21 mouse cellular contexts compared by ENCODE assay signal in the genomic region with DNA sequence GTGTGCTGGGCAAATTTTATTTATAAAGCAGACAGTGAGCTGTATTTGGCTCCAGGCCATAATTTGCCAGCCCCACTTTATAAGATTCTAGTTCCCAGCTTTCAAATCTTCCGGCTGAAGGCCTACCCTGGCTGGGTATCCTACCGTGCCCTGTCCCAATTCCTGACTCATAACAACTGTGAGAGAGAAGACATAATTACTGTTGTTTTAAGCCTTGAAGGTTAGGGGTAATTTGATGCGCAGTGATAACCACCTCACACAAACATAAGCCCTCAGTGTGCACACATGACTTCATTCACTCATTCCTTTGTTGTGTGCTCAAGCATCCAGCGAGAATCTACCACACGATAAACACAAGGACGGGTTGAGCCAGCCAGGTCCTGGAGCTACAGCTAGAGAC. TPM values are rescaled to one million over a fixed set of nuclear protein-coding genes. Genes with fewer than 3 reads are reported as not detected.
A peak's percentile ranks its signal among the peaks of the same experiment; 100 is the strongest.
DNase-seq lines count a peak whose midpoint lies in the region; ATAC-seq and TF ChIP-seq lines count a peak whose summit lies in the region.
"Had no signal": no experiment of that assay in that cellular context is flagged by ENCODE, and none has a peak within 500 bp of the region (broad histone marks: within the 10 kb centered on the region; RNA-seq: fewer than 3 reads in every experiment).

No protein-coding gene starts in this region.

- POLR2A ChIA-PET in Patski (lab: Charles Lee) = interaction anchor here (0.6 kb wide), 1 partner anchor 38 kb away, joined by 4 read pairs; no protein-coding TSS in a partner anchor

- no peak overlapping the region for H3ac ChIP-seq in C2C12 (ENCODE audit: control insufficient read depth, insufficient read length, low read depth)

- intact Hi-C loops in gastrocnemius, postnatal 14 days (cut with DNase I; ENCODE audit: low total_unique reads) = no loop called here

- no peak for TF ChIP-seq CTCF in C2C12 (IDR thresholded peaks at IDR 0.05; ENCODE audit: control insufficient read depth, insufficient read depth, insufficient read length)
- no peak for TF ChIP-seq CTCF in Patski (IDR thresholded peaks at IDR 0.05)

- CTCF ChIA-PET in Patski (lab: Charles Lee) = interaction anchor here (1.3 kb wide), 1 partner anchor 9 kb away, joined by 3 read pairs; no protein-coding TSS in a partner anchor

- peak; percentile 7 for DNase-seq in MN1 (ENCODE audit: low spot score)
- DNase-seq in Patski (ENCODE audit: low read depth, low spot score) = peak; percentile 35
- no peak for DNase-seq in gastrocnemius, postnatal 4 days (ENCODE audit: low spot score in 2 of 2)
- DNase-seq in thymus, adult 18-20 months = no peak
- DNase-seq in gastrocnemius, postnatal 14 days = no peak
- DNase-seq: adrenal gland, adult 8-10 months; adrenal gland, postnatal 14 days; adrenal gland, postnatal 36 days; cerebellum, adult 11-12 months; cerebellum, adult 2 months; cerebellum, adult 9-10 months; cerebellum, postnatal 10 days; cerebellum, postnatal 25 days; forebrain, postnatal 0 days had no signal

- in situ Hi-C loops in Patski (cut with MboI; ENCODE audit: low pct_unique_long_range_greater_than_20kb) = loop anchor here (5.0 kb wide), 1 partner anchor 73 kb away; the partner anchor contains the start of gene Ptprf

- ATAC-seq in Patski = peak; percentile 68
- ATAC-seq: CD4-positive, CD25-positive, alpha-beta regulatory T cell, adult 4 months; forebrain, embryonic 13.5 days; forebrain, embryonic 15.5 days; forebrain, postnatal 0 days had no signal

- no peaks in the 10 kb centered on the region for H3K36me3 ChIP-seq in C2C12 (ENCODE audit: control insufficient read depth, insufficient read depth)
- H3K36me3 ChIP-seq: G1E had no signal

- H3K4me3 ChIP-seq in C2C12 (ENCODE audit: insufficient read depth, poor library complexity, severe bottlenecking) = no peak overlapping the region
- H3K4me3 ChIP-seq: embryonic facial prominence, embryonic 10.5 days; embryonic facial prominence, embryonic 12.5 days; forebrain, embryonic 13.5 days; forebrain, embryonic 15.5 days had no signal

- H3K27me3 ChIP-seq in C2C12 (ENCODE audit: control insufficient read depth, insufficient read depth, insufficient read length) (no peaks in the 10 kb centered on the region), Patski (no peaks in the 10 kb centered on the region)
- H3K27me3 ChIP-seq: embryonic facial prominence, embryonic 12.5 days; forebrain, embryonic 13.5 days; forebrain, embryonic 15.5 days had no signal

- no peaks in the 10 kb centered on the region for H3K79me3 ChIP-seq in C2C12 (ENCODE audit: low read depth)

- no peaks in the 10 kb centered on the region for H3K79me2 ChIP-seq in C2C12 (ENCODE audit: control insufficient read depth, insufficient read depth)

TF ChIP-seq in C2C12, 6 proteins besides CTCF, POLR2A, EP300 and RAD21:
- TF ChIP-seq MYOD1 (IDR thresholded peaks at IDR 0.05; ENCODE audit: control insufficient read depth, insufficient read length, low read depth) = no peak
- TF ChIP-seq MYOG (IDR thresholded peaks at IDR 0.05; ENCODE audit: control insufficient read depth, extremely low read depth, insufficient read length) = no peak
- TF ChIP-seq MAX (IDR thresholded peaks at IDR 0.05) = peak; percentile 45
- no peak for TF ChIP-seq CEBPB (IDR thresholded peaks at IDR 0.05; ENCODE audit: low read depth)
- peak; percentile 49 for TF ChIP-seq USF1 (IDR thresholded peaks at IDR 0.05; ENCODE audit: low read depth)

RNA-seq across cellular contexts. Expression of gene Kdm4a, which starts 39.6 kb away (rescaled TPM):
- polyA plus RNA-seq in C2C12 (2012; fragmentation: generic; extraction: Trizol) (28.1 TPM), Patski (2021) (39.8 TPM)
- total RNA-seq in gastrocnemius, postnatal 4 days (2021) = 10 to 100 TPM; 34.4 to 35.7 TPM
- total RNA-seq in gastrocnemius, postnatal 14 days (2021) = 10 to 100 TPM; 21.4 to 26.2 TPM

Comparison
In these comparisons a context has a peak if more than half of its experiments do, and no peak if none do; other contexts are left out.
1. DNase-seq: peak in MN1 (single experiment) and Patski (single experiment); none in gastrocnemius, postnatal 4 days (0 of 2), thymus, adult 18-20 months (0 of 2) and gastrocnemius, postnatal 14 days (single experiment).